Mouse (Mus musculus) macrophage (primary cell): Measurements from ENCODE around the gene Olfr1293-ps. TPM values are rescaled to one million over a fixed set of nuclear protein-coding genes. Genes with fewer than 3 reads are reported as not detected.

ENCODE experiments used
- H3K27ac ChIP-seq: fragments of 350-480 bp; formaldehyde crosslinking; 2 replicates; pipeline ENCODE4 v1.9.0; 2021
- H3K36me3 ChIP-seq: fragments of 350-480 bp; formaldehyde crosslinking; 2 replicates; pipeline ENCODE4 v1.9.0; 2021; ENCODE audit errors: inconsistent target
- H3K4me3 ChIP-seq: fragments of 350-480 bp; formaldehyde crosslinking; 2 replicates; pipeline ENCODE4 v1.9.0; 2021; ENCODE audit errors: inconsistent target
- H3K79me2 ChIP-seq: fragments of 350-480 bp; formaldehyde crosslinking; 2 replicates; pipeline ENCODE4 v1.9.0; 2021; ENCODE audit errors: inconsistent target
- WGBS: methylation state at CpG from one replicate; pipeline ENCODE4 v1.1.7; 2026; ENCODE audit warnings: inconsistent platforms; ENCODE audit not compliant: missing documents; 5-methylcytosine and 5-hydroxymethylcytosine counted together
- polyA plus RNA-seq: library from polyadenylated mRNA; stranded (reverse); fragments of 250-400 nt; gene quantifications from 3 replicates; pipeline ENCODE4 v1.2.4, GENCODE M21; 2018; ENCODE audit warnings: inconsistent platforms
- total RNA-seq, 78 experiments: library from RNA; depleted of rRNA; stranded (reverse); fragments of 250-400 nt; gene quantifications; 1 replicate in 9 of 78; 2 replicates in 24 of 78; 3 replicates in 43 of 78; 4 replicates in 2 of 78; pipeline ENCODE4 v1.2.4; 2018; ENCODE audit warnings: inconsistent platforms in 56 of 78

Gene Olfr1293-ps
- total RNA-seq (2018; cell fraction: chromatin; rRNA removed), result not detected
- not detected for total RNA-seq (2018; cell fraction: cytosol; rRNA removed)
- total RNA-seq (2018; cell fraction: nucleus; rRNA removed), result not detected
- polyA plus RNA-seq, result not detected in 3 replicates

DNA sequence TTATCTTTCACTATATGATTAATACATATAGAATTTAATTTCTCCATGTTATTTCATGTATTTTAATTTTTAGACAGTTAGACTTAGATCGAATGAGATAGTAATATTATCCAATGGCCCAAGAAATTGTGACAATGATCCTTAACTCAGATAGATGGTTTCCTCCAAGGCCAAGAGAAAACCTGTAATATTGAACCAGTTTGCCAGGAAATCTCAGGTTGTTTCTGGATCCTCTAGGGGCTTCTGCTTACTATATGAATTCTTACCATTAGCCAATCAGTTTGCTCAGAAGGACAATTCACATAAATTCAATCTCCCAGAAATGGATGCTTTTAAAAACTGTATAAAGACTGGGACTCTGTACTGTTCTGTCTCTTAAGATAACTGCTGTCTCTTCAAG is at the start of gene Olfr1293-ps:
TSS of gene Olfr1293-ps (plus strand) at position 301 of the 400 bp plus-strand sequence.
- H3K27ac ChIP-seq, result no peak within 1 kb of the TSS
- WGBS, result 80% methylated on average over 1 of the region's 1 CpGs
- no peak within 1 kb of the TSS for H3K4me3 ChIP-seq
- H3K79me2 ChIP-seq, result no peaks in the 10 kb centered on the region
- H3K36me3 ChIP-seq, result no peaks in the 10 kb centered on the region

DNA sequence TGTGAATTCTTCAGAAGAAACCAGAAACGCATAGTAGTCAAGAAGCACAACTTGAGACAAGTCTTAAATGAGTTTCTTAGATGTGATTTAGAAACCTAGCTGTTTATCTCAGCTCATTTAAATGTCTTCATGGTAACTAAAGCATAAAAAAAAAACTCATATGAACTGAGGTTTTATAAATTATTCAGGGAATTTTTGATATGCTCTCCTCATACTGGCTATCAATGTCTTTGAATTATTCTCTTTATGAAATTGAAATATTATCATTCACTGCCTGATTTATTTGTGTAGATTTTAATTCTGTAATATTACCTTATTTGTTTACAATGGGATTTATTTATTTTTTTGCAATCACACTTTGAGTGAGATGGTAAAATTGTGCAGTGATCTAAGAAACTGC is 44.5 kb upstream of the Olfr1293-ps start, which contains the start of gene Olfr1289:
TSS of gene Olfr1289 (plus strand) at position 301 of the 400 bp plus-strand sequence.
- WGBS, result 71% methylated on average over 1 of the region's 1 CpGs

DNA sequence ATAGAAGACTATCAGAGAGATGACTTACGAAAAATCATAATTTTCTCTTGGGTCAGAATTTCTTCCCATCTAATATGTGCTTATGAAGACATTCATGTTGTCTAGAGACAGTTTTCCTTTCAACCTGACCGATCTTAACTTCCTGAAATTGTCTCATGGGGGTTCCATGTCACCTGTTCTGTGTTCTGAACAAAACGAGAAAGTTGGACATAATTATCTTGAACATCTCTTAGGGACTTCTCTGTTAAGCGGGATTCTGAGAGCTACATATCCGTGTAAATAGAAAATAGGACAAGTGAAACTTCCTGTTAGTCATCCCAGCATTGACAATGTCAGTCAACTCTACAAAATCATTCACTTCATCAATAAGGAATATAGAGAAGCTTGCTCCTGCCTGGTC is 31.3 kb upstream of the Olfr1293-ps start, which contains the start of gene Olfr1290:
TSS of gene Olfr1290 (minus strand) at position 101 of the 400 bp plus-strand sequence.
- no peaks in the 10 kb centered on the region for H3K36me3 ChIP-seq
- H3K79me2 ChIP-seq, result no peaks in the 10 kb centered on the region
- H3K4me3 ChIP-seq, result no peak within 1 kb of the TSS
- H3K27ac ChIP-seq, result no peak within 1 kb of the TSS
- WGBS, result 72% methylated on average over 5 of the region's 5 CpGs

More for the DNA sequence above, 44.5 kb upstream of the Olfr1293-ps start, which contains the start of gene Olfr1289:
- no peaks in the 10 kb centered on the region for H3K36me3 ChIP-seq
- H3K4me3 ChIP-seq, result no peak within 1 kb of the TSS
- H3K79me2 ChIP-seq, result no peaks in the 10 kb centered on the region
- no peak within 1 kb of the TSS for H3K27ac ChIP-seq

DNA sequence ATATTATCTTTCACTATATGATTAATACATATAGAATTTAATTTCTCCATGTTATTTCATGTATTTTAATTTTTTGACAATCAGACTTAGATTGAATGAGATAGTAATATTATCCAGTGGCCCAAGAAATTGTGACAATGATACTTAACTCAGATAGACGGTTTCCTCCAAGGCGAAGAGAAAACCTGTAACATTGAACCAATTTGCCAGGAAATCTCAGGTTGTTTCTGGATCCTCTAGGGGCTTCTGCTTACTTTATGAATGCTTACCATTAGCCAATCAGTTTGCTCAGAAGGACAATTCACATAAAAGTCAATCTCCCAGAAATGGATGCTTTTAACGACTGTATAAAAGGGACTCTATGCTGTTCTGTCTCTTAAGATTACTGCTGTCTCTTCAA is 28.1 kb upstream of the Olfr1293-ps start, which contains the start of gene Olfr1291-ps1:
TSS of gene Olfr1291-ps1 (plus strand) at position 301 of the 400 bp plus-strand sequence.
- whole genome bisulfite sequencing, result 82% methylated on average over 3 of the region's 3 CpGs

DNA sequence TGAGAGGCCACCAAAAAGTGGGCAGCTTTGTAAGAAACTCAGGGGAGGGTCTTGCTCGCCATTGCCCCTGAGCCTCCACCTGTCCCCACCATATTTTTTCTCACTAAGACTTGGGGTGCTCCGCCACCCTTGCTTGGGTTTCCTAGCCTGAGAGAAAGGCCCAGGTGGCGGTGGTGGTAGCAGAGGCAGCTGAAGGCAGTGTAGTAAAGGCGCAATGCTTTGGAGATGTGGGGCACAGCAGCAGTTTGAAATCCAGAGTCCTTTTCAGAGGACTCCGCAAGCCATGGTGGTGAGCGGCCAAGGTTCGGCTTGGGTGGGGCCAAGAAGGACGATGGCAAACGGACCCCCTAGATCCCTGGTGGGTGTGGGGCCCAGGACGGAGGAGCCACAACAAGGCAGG is 7.6 kb upstream of the Olfr1293-ps start:
- H3K79me2 ChIP-seq, result no peaks in the 10 kb centered on the region
- WGBS, result 87% methylated on average over 10 of the region's 10 CpGs
- H3K27ac ChIP-seq, result no peak overlapping the region
- H3K36me3 ChIP-seq, result no peaks in the 10 kb centered on the region
- no peak overlapping the region for H3K4me3 ChIP-seq

More for the DNA sequence above, 28.1 kb upstream of the Olfr1293-ps start, which contains the start of gene Olfr1291-ps1:
- H3K79me2 ChIP-seq, result no peaks in the 10 kb centered on the region
- H3K27ac ChIP-seq, result no peak within 1 kb of the TSS
- no peaks in the 10 kb centered on the region for H3K36me3 ChIP-seq
- H3K4me3 ChIP-seq, result no peak within 1 kb of the TSS

DNA sequence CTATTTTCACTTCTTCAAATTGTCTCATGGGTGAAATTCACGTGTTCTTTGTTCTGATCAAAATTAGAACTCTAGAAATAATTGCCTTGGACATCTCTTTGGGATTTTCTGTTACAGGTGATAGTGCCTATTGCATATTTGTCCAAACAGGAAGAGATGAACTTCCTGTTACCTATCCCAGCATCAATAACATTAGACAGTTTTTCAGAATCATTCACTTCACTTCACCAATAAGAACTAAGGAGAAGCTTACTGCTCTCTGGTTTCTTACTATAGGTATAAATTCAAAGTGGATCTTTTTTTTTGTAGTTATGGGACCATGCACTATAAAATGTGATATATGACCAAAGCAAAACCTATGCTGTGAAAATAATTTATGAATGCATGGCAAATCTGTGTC is 15.2 kb downstream of the Olfr1293-ps start, which contains the start of gene Olfr1294:
TSS of gene Olfr1294 (minus strand) at position 101 of the 400 bp plus-strand sequence.
- Histone ChIP-seq H3K4me3 (no peak within 1 kb of the TSS), H3K79me2 (no peaks in the 10 kb centered on the region), H3K36me3 (no peaks in the 10 kb centered on the region), H3K27ac (no peak within 1 kb of the TSS)
- WGBS, result 56% methylated on average over 1 of the region's 1 CpGs

DNA sequence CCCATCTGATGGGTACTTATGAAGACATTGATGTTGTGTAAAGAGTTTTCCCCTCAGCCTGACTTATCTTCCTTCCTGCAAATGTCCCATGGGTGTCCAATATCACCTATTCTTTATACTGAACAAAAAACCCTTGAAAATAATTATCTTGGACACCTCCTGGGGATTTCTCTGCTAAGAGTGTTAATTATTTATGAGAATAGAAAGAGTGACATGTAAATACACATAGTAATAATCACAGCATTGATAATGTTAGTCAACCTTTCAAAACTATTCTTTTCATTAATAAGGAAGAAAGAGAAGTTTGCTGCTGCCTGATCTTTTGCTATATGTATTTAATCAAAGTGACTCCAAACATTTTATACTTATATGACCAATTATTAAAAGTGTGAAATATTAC is 44.6 kb downstream of the Olfr1293-ps start, which contains the start of gene Olfr1295:
TSS of gene Olfr1295 (minus strand) at position 101 of the 400 bp plus-strand sequence.
- no peaks in the 10 kb centered on the region for H3K36me3 ChIP-seq
- H3K79me2 ChIP-seq, result no peaks in the 10 kb centered on the region
- no peak within 1 kb of the TSS for H3K4me3 ChIP-seq
- H3K27ac ChIP-seq, result no peak within 1 kb of the TSS

Other genes starting within 250 kb of the Olfr1293-ps start
- gene Olfr1278, start 235.1 kb upstream of the Olfr1293-ps start, polyA plus RNA-seq, result not detected in 3 replicates
- gene Olfr1279, start 224.6 kb upstream of the Olfr1293-ps start, polyA plus RNA-seq, result not detected in 3 replicates
- gene Olfr1280, start 211.2 kb upstream of the Olfr1293-ps start, polyA plus RNA-seq, result not detected in 3 replicates
- gene Olfr1281, start 198.7 kb upstream of the Olfr1293-ps start, polyA plus RNA-seq, result not detected in 3 replicates
- gene Olfr1282, start 189.1 kb upstream of the Olfr1293-ps start, polyA plus RNA-seq, result not detected in 3 replicates
- not detected in 3 replicates for gene Olfr1283, start 158.4 kb upstream of the Olfr1293-ps start, polyA plus RNA-seq
- not detected in 3 replicates for gene Olfr1284, start 149.7 kb upstream of the Olfr1293-ps start, polyA plus RNA-seq
- not detected in 3 replicates for gene Olfr1286, start 102.1 kb upstream of the Olfr1293-ps start, polyA plus RNA-seq
- not detected in 3 replicates for gene Olfr1287, start 76.1 kb upstream of the Olfr1293-ps start, polyA plus RNA-seq
- not detected in 3 replicates for gene Olfr1288, start 51.1 kb upstream of the Olfr1293-ps start, polyA plus RNA-seq
- not detected in 3 replicates for gene Olfr1289, start 44.4 kb upstream of the Olfr1293-ps start, polyA plus RNA-seq
- not detected in 3 replicates for gene Olfr1290, start 31.4 kb upstream of the Olfr1293-ps start, polyA plus RNA-seq
- not detected in 3 replicates for gene Olfr1291-ps1, start 28.0 kb upstream of the Olfr1293-ps start, polyA plus RNA-seq
- not detected in 3 replicates for gene Olfr1294, start 15.1 kb downstream of the Olfr1293-ps start, polyA plus RNA-seq
- not detected in 3 replicates for gene Olfr1295, start 44.5 kb downstream of the Olfr1293-ps start, polyA plus RNA-seq
- gene Olfr1297, start 101.3 kb downstream of the Olfr1293-ps start, polyA plus RNA-seq, result not detected in 3 replicates
- gene Olfr1298, start 124.0 kb downstream of the Olfr1293-ps start, polyA plus RNA-seq, result not detected in 3 replicates
- gene Olfr1299, start 136.2 kb downstream of the Olfr1293-ps start, polyA plus RNA-seq, result not detected in 3 replicates
- not detected in 3 replicates for gene Olfr1301, start 225.8 kb downstream of the Olfr1293-ps start, polyA plus RNA-seq